Mouse (Mus musculus): ENCODE measurements around the gene Tmem171. TPM values are rescaled to one million over a fixed set of nuclear protein-coding genes. Genes with fewer than 3 reads are reported as not detected.

The Tmem171 gene
- total RNA-seq, 1 experiment from 2014 or later: 1.5 TPM

DNA sequence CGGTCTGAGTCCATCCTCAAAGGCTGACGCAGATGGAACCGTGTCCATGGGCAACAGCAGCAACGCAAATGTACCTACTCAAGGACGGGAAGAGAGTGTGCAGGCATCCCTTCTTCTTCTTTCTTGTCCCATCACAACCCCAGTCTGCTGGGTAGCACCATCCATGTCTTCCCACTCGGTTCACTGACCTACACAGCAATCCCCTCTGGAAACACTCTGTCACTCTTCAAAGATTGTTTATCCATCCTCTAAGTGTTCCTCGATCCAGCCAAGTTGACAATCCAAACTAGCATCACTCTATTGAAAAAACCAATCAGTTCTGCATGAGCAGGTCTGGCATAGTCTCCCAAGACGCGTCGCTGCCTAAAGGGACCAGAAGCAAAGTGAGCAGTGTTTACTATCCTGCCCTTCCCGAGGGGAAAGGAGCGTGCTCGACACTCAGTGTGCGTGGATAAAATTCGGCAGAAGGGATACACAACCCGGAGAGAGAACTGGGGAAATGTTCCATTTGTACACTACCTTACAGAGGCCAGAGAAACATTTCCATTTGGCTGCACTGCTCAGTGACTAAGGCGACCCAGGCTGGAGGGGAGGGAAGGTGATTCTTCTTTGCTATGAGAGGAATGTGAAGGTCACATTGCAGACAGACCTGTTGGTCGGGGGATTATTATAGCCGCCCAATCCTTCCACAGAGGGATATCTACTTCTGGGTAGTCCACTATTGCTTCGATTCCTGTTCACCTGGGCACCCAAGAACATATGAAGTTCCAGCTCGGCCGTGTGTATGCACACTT, 46.7 kb downstream of the Tmem171 start:
- DNase-seq: no peak

DNA sequence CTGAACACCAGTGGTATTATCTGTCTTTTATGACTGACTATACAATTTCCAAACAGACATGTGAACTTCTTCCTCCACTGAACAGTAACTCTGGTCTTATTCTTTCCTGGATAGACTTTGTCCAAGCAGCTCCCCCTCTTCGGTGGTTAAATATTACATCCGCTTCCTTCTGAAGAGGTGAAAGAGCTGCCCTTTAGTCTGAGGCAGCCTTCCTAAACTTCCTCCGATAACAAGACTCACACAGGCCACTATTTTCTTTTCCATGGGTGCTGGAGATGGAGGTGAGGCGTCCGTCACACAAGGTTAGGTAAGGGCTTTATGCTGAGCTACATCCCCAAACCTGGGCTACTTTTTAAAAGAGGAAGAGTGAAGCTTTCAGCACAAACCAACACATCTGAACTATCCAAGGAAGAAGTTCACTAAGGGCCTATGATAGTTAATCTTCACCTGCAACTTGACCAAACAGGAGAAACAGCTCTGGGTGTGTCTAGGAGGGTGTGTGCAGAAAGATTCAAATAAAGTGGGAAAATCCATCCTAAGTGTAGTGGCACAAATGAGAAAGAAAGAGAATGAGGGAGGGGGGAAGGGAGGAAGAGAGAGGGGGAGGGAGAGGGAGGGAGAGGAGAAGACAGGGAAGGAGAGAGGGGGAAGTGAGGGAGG, 56.0 kb downstream of the Tmem171 start:
- DNase-seq: no peak

DNA sequence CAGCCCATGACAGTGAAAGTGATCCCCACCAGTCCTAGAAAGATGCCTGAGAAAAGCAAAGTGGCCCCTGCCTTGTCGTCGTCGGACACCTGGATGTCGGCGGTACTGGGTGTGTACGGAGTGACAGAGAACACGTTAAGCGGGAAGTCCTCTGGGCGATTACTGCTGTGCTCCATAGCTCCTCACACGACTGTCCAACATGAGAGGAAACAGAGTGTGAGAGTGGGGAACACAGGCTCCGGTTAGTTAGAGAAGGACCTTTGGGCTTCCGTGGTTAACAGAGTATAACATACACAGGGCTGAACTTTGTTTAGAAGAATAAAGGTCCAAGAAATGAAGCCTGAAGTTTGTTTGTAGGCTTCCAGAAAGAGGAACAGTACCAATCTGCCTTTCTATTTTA, 57.5 kb downstream of the Tmem171 start, which contains the start of gene Tmem174:
Gene Tmem174, minus strand, starts transcription at position 266 of the 400 bp plus-strand sequence.
- no peak for DNase-seq

DNA sequence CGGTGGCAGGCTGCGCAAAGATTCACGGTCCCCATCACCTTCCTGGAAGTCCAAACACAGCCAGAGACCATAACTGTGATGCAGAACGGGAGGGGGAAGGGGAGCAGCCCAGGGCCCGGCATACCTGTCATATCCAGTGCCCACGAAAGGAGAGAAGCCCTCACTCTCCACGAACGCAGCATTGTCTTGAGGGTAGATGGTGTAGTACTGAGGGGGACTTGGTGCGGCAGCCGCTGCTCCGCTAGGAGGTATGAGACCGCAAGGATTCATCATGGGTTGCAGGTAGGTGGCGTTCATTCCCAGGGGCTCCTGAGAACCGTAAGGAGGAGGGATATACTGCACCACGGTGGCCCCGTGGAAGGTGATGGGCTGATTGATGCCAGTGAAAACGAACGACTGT, 58.1 kb downstream of the Tmem171 start:
- no peak for DNase-seq

Other genes with a start within 250 kb of the Tmem171 start
- not detected in 2 replicates for gene Gm10320, start 202.8 kb downstream of the Tmem171 start, total RNA-seq (2021)
- gene Tmem174, start 57.4 kb downstream of the Tmem171 start, total RNA-seq (2021): not detected in 2 replicates
- 47.5 and 55.1 TPM in 2 replicates for gene Fcho2, start 120.6 kb upstream of the Tmem171 start, total RNA-seq (2021)
- gene Tnpo1, start 231.6 kb upstream of the Tmem171 start, total RNA-seq (2021): 112 and 119 TPM in 2 replicates

Data from adrenal gland, postnatal 14 days (tissue).